Mouse (Mus musculus) left cerebral cortex, postnatal 25 days (tissue): ENCODE measurements at regions not wholly inside any gene's neighbourhood (a gene's known extent, or its start where the extent isn't known, plus 50 kb on each side); places are given as distances from the start of the nearest gene placed in this dataset.

ENCODE experiments used
- DNase-seq, 2 experiments: peaks; one replicate each; pipeline ENCODE4 v3.0.0; 2022; ENCODE audit warnings: low spot score in 2 of 2, mixed read lengths in 1 of 2
- intact Hi-C: fragments of 180-260 bp; cut with DNase I; formaldehyde crosslinking; loops from one replicate; pipeline ENCODE4 v1.15.1; 2025

DNA sequence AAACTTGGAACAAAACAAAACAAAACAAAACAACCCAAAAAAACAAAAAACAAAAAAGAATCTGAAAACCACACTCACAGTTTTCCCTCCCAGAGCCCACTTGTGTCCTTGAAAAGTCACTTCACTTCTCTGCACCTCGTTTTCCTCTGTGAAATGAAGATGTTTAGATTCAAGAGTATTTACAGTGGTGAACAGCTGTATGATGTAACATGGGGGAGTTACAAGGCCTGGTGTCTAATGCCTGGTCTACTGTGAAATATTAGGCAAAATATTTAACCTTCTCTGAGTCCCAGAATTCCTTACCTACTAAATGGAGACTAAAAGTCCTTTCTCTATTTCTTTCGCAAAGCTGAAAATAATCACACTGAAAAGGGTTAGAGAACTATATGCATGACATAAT, 255.4 kb downstream of the Lrrn1 start:
- DNase-seq, result no peak
- intact Hi-C loops, result no loop called here

GRCm38 (mm10) chr6:107788224-107788893, 258.8 kb downstream of the Lrrn1 start:
- DNase-seq, result no peak
- intact Hi-C loops, result no loop called here

DNA sequence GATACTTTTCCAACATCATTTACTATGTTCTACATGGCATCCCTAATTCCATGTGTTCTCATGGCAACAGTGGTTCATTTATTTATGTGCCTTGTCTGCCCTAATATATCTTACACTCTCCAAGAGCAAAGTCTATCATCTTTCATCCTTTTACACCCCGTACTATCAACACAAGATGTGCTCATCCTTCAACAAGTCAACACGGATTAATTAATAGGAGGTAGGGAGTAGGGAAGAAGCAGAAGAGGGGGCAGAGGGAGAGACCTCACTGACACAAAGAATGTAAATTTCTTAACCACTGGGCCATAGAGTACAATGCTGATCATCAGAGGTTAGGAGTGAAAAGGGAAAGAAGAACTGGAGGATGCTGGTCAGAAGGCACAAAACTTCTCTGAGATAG, 267.0 kb upstream of the Setmar start:
- intact Hi-C loops, result no loop called here
- DNase-seq, result no peak

DNA sequence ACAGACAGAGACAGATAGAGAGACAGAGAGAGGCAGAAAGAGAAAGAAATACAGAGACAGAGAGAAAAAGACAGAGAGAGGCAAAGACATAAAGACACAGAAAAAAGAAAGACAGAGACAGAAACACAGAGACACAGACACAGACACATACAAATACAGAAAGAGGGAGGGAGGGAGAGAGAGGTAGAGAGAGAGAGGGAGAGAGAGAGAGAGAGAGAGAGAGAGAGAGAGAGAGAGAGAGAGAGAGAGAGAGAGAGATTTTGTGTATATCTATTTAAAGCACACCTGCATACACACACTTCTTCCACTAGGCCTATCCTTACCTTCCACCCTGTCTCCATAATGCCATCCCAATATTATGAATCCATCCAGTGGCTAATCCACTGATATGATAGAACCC, 261.8 kb upstream of the Setmar start:
- DNase-seq, result no peak
- intact Hi-C loops, result no loop called here
